8 mouse cellular contexts compared by ENCODE assay signal in the genomic region with DNA sequence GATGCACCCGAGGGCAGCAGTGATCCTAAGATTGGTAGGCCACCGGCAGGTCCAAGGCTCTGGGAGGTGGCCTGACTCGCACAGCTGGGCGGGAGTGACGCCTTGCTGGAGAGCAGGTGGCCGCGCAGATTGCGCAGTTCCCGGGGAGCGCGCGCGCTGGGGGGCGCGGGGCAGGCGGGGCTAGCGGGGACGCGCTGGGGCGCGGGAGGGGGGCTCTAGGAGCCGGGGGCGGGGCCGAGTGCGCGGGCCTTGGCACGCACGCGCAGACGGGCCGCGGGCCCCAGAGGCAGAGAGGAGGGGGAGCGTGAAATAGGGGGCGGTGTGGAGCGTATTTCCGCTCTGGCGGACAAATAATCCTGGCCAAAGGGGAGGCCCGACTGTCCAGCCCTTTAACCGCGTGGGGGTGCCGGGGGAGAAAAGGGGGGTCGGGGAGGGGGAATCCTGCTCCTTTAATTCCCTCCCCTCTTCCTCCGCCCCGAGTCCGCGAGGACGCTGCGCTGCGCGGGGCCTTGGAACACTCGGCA. TPM values are rescaled to one million over a fixed set of nuclear protein-coding genes. Genes with fewer than 3 reads are reported as not detected.
DNase-seq lines count a peak whose midpoint lies in the region; ATAC-seq and TF ChIP-seq lines count a peak whose summit lies in the region.

No protein-coding gene starts in this region.

- 0% methylated on average over 18 of the region's 51 CpGs for WGBS in hindbrain, embryonic 11.5 days
- 4% methylated on average over 39 of the region's 51 CpGs for WGBS in lung, postnatal 0 days

- peak; percentile 90 for ATAC-seq in hindbrain, embryonic 11.5 days (ENCODE audit: low FRiP score)
- ATAC-seq in lung, postnatal 0 days: peak; percentile 89

- peak overlapping the region; percentile 87 for H3K27ac ChIP-seq in hindbrain, embryonic 11.5 days (ENCODE audit: low read depth, low read length)
- peak overlapping the region; percentile 66 for H3K27ac ChIP-seq in lung, postnatal 0 days (ENCODE audit: low read length)

- peak overlapping the region; percentile 71 for H3K4me3 ChIP-seq in hindbrain, embryonic 11.5 days (ENCODE audit: low read depth, low read length)
- H3K4me3 ChIP-seq in lung, postnatal 0 days (ENCODE audit: low read depth, low read length): peak overlapping the region; percentile 71

- peak overlapping the region; percentile 84 for H3K9ac ChIP-seq in hindbrain, embryonic 11.5 days (ENCODE audit: low read depth, low read length)
- H3K9ac ChIP-seq in lung, postnatal 0 days (replicated peaks; ENCODE audit: low read depth): peak overlapping the region; percentile 51

- peaks cover 10% of the 10 kb centered on the region for H3K4me1 ChIP-seq in hindbrain, embryonic 11.5 days (replicated peaks; ENCODE audit: control insufficient read depth, insufficient read depth, low read length)
- H3K4me1 ChIP-seq in lung, postnatal 0 days (ENCODE audit: insufficient read depth, low read depth, low read length): peaks cover 3% of the 10 kb centered on the region; the same call in 1 of the 2 replicates

- no peaks in the 10 kb centered on the region for H3K27me3 ChIP-seq in hindbrain, embryonic 11.5 days (ENCODE audit: control insufficient read depth, insufficient read depth, low read length)
- H3K27me3 ChIP-seq in lung, postnatal 0 days (replicated peaks; ENCODE audit: insufficient read depth, low read length): no peaks in the 10 kb centered on the region

- H3K4me2 ChIP-seq in hindbrain, embryonic 11.5 days (replicated peaks; ENCODE audit: low read depth, low read length): peak overlapping the region; percentile 91
- H3K4me2 ChIP-seq in lung, postnatal 0 days (replicated peaks; ENCODE audit: low read depth, low read length): peak overlapping the region; percentile 97

- peaks cover 6% of the 10 kb centered on the region for H3K36me3 ChIP-seq in hindbrain, embryonic 11.5 days (ENCODE audit: control insufficient read depth, insufficient read depth, low read length)
- H3K36me3 ChIP-seq in lung, postnatal 0 days (ENCODE audit: insufficient read depth, low read length): no peaks in the 10 kb centered on the region

- TF ChIP-seq EP300 in lung, postnatal 0 days (IDR thresholded peaks at IDR 0.05): no peak

- no peaks in the 10 kb centered on the region for H3K9me3 ChIP-seq in hindbrain, embryonic 11.5 days (ENCODE audit: control insufficient read depth, low read length)
- H3K9me3 ChIP-seq in lung, postnatal 0 days (ENCODE audit: low read length): no peaks in the 10 kb centered on the region

- no peak; the same call in 1 of the 2 replicates for TF ChIP-seq CTCF in lung, postnatal 0 days (IDR thresholded peaks at IDR 0.05)

- peak; percentile 99 for DNase-seq in NIH3T3 (ENCODE audit: low read depth)
- DNase-seq in cerebellum, adult 9-11 months: peak; percentile 94
- peak; percentile 81 to 94 for DNase-seq in frontal cortex, adult 2 months (ENCODE audit: extremely low spot score in 1 of 2, low spot score in 1 of 2)
- peak; percentile 98 for DNase-seq in hindbrain, embryonic 11.5 days (ENCODE audit: low spot score)
- DNase-seq in layer of hippocampus, postnatal 10 days (ENCODE audit: low spot score in 2 of 2): peak; percentile 95 to 97
- DNase-seq in lung, postnatal 0 days (ENCODE audit: low spot score): peak; percentile 97
- peak; percentile 89 for DNase-seq in ovary, postnatal 10 days (ENCODE audit: low spot score)
- DNase-seq in thymus, postnatal 0 days (ENCODE audit: low spot score): peak; percentile 95

RNA-seq across cellular contexts. Expression of gene C2, which starts 3.9 kb away (rescaled TPM):
- 2.9 and 3.2 TPM in 2 replicates for polyA plus RNA-seq in frontal cortex, adult 2 months (2012; rRNA removed)
- 0.64 and 1.2 TPM in 2 replicates for polyA plus RNA-seq in hindbrain, embryonic 11.5 days (2014; fragmentation: Nextera tagmentation; extraction: Ambion mirVana)
- 1 to 10 TPM; 1.3 to 1.4 TPM for total RNA-seq in layer of hippocampus, postnatal 10 days (2021)
- polyA plus RNA-seq in lung, postnatal 0 days (2015; fragmentation: Nextera tagmentation; extraction: Ambion mirVana): 11.7 and 13.6 TPM in 2 replicates
- 7.6 TPM in 2 replicates for polyA plus RNA-seq in thymus, postnatal 0 days (2015; fragmentation: Nextera tagmentation; extraction: Ambion mirVana)

RNA-seq across cellular contexts. Expression of gene Ehmt2, which starts 4.1 kb away (rescaled TPM):
- polyA plus RNA-seq in frontal cortex, adult 2 months (2012; rRNA removed): 268 and 290 TPM in 2 replicates
- 57.4 and 70.1 TPM in 2 replicates for polyA plus RNA-seq in hindbrain, embryonic 11.5 days (2014; fragmentation: Nextera tagmentation; extraction: Ambion mirVana)
- total RNA-seq in layer of hippocampus, postnatal 10 days (2021): 100 to 1,000 TPM; 174 to 175 TPM
- polyA plus RNA-seq in lung, postnatal 0 days (2015; fragmentation: Nextera tagmentation; extraction: Ambion mirVana): 28.7 and 35.6 TPM in 2 replicates
- polyA plus RNA-seq in thymus, postnatal 0 days (2015; fragmentation: Nextera tagmentation; extraction: Ambion mirVana): 38.6 and 47.9 TPM in 2 replicates

RNA-seq across cellular contexts. Expression of gene Gm20547, which starts 12.3 kb away (rescaled TPM):
- 0.08 TPM in 1 of 2 replicates, not detected in the other for polyA plus RNA-seq in frontal cortex, adult 2 months (2012; rRNA removed)
- not detected in 2 replicates for polyA plus RNA-seq in hindbrain, embryonic 11.5 days (2014; fragmentation: Nextera tagmentation; extraction: Ambion mirVana)
- under 1 TPM in 1 of 2 experiments, not detected in 1; 0.20 TPM for total RNA-seq in layer of hippocampus, postnatal 10 days (2021)
- polyA plus RNA-seq in lung, postnatal 0 days (2015; fragmentation: Nextera tagmentation; extraction: Ambion mirVana): not detected in 2 replicates
- polyA plus RNA-seq in thymus, postnatal 0 days (2015; fragmentation: Nextera tagmentation; extraction: Ambion mirVana): not detected in 2 replicates

RNA-seq across cellular contexts. Expression of gene Zbtb12, which starts 14.9 kb away (rescaled TPM):
- polyA plus RNA-seq in frontal cortex, adult 2 months (2012; rRNA removed): 7.5 and 8.8 TPM in 2 replicates
- polyA plus RNA-seq in hindbrain, embryonic 11.5 days (2014; fragmentation: Nextera tagmentation; extraction: Ambion mirVana): 2.9 and 3.2 TPM in 2 replicates
- 10 to 100 TPM in 1 of 2 experiments, 1 to 10 TPM in 1; 9.8 to 10.0 TPM for total RNA-seq in layer of hippocampus, postnatal 10 days (2021)
- 0.89 and 0.99 TPM in 2 replicates for polyA plus RNA-seq in lung, postnatal 0 days (2015; fragmentation: Nextera tagmentation; extraction: Ambion mirVana)
- polyA plus RNA-seq in thymus, postnatal 0 days (2015; fragmentation: Nextera tagmentation; extraction: Ambion mirVana): 1.6 and 1.7 TPM in 2 replicates

RNA-seq across cellular contexts. Expression of gene Slc44a4, which starts 20.1 kb away (rescaled TPM):
- polyA plus RNA-seq in frontal cortex, adult 2 months (2012; rRNA removed): 0.27 and 0.38 TPM in 2 replicates
- polyA plus RNA-seq in hindbrain, embryonic 11.5 days (2014; fragmentation: Nextera tagmentation; extraction: Ambion mirVana): 0.12 and 0.29 TPM in 2 replicates
- total RNA-seq in layer of hippocampus, postnatal 10 days (2021): under 1 TPM; 0.16 to 0.20 TPM
- 7.0 and 7.3 TPM in 2 replicates for polyA plus RNA-seq in lung, postnatal 0 days (2015; fragmentation: Nextera tagmentation; extraction: Ambion mirVana)
- 0.57 and 0.81 TPM in 2 replicates for polyA plus RNA-seq in thymus, postnatal 0 days (2015; fragmentation: Nextera tagmentation; extraction: Ambion mirVana)

Comparison
In these comparisons a context has a peak if more than half of its experiments do, and no peak if none do; other contexts are left out.
1. Peak in every context shown above with its lines: DNase-seq, ATAC-seq, H3K4me3 ChIP-seq and H3K27ac ChIP-seq.